Mouse (Mus musculus): ENCODE data around the gene Ccz1.

DNA sequence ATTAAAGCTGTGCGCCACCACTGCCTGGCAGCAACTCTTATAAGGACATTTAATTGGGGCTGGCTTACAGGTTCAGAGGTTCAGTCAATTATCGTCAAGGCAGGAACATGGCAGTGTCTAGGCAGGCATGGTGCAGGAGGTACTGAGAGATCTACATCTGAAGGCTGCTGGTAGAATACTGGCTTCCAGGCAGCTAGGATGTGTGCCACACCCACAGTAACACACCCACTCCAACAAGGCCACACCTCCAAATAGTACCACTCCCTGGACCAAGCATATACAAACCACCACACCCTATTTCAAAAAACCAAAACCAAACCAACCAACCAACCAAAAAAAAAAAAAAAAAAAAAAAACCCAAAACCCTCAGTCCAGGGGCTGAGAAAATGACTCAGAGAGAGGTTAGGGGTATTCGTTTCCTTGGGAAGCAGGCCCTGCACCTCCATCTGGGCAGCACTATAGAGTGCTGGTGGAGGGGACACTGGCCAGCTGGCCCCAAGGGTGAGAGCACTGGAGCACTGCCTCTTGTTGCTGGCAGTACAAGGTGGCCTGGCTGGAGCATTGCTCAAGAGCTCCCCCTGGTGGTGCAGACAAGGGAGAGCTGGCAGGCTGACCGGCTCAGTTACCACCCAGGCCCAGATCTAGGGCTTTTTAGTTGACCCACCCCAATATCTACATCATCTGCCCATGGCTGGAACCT lies 39.6 kb downstream of the Ccz1 start:
- TF ChIP-seq E2F4 (IDR thresholded peaks at IDR 0.05; ENCODE audit: insufficient read depth) (no peak), USF1 (IDR thresholded peaks at IDR 0.05; ENCODE audit: low read depth) (no peak), POLR2A (IDR thresholded peaks at IDR 0.05; ENCODE audit: insufficient read length, low read depth) (no peak), TCF3 (IDR thresholded peaks at IDR 0.05; ENCODE audit: insufficient read length, low read depth) (no peak), POLR2AphosphoS2 (IDR thresholded peaks at IDR 0.05; ENCODE audit: insufficient read length, low read depth) (no peak), TCF12 (IDR thresholded peaks at IDR 0.05; ENCODE audit: insufficient read depth, poor library complexity, severe bottlenecking) (no peak), MAX (IDR thresholded peaks at IDR 0.05; ENCODE audit: low read depth) (no peak), MYOG (IDR thresholded peaks at IDR 0.05; ENCODE audit: control insufficient read depth in 1 of 3, insufficient read depth in 1 of 3, insufficient read length in 2 of 3, low read depth in 2 of 3) (no peak), MYOD1 (IDR thresholded peaks at IDR 0.05; ENCODE audit: control insufficient read depth in 1 of 3, insufficient read length in 2 of 3, low read depth in 2 of 3) (no peak)
